Mouse (Mus musculus) spleen, adult 18-20 months (tissue): ENCODE data around the gene Ak7.

ENCODE experiments used
- DNase-seq, 2 experiments: peaks; one replicate each; pipeline ENCODE4 v3.0.0; 2022; ENCODE audit warnings: mixed read lengths in 2 of 2

Gene Ak7

GRCm38 (mm10) chr12:105705799-105706487 lies at the start of gene Ak7:
Gene Ak7, plus strand, starts transcription at chr12:105705976.
- DNase-seq = peak; percentile 35 to 42

GRCm38 (mm10) chr12:105676274-105676673 lies 29.5 kb upstream of the Ak7 start:
- no peak for DNase-seq

GRCm38 (mm10) chr12:105678211-105678610 lies 27.6 kb upstream of the Ak7 start:
- DNase-seq = no peak

- no peak for DNase-seq
These were observed 27.0 kb upstream of the Ak7 start for GRCm38 (mm10) chr12:105678762-105679161.

GRCm38 (mm10) chr12:105683933-105684901 lies 21.6 kb upstream of the Ak7 start, which contains the start of gene Gskip:
Gene Gskip, plus strand, starts transcription at chr12:105684829.
- DNase-seq = peak; percentile 24 to 45

- peak; percentile 89 to 92 for DNase-seq
These were observed 20.6 kb upstream of the Ak7 start, which contains the start of gene Atg2b for GRCm38 (mm10) chr12:105685001-105685691. Gene Atg2b, minus strand, starts transcription at chr12:105685211.

- DNase-seq = no peak
These were observed 19.0 kb upstream of the Ak7 start for GRCm38 (mm10) chr12:105686791-105687190.

- no peak for DNase-seq
These were observed 18.4 kb upstream of the Ak7 start for GRCm38 (mm10) chr12:105687416-105687815.

- no peak for DNase-seq
These were observed 17.2 kb upstream of the Ak7 start for GRCm38 (mm10) chr12:105688546-105688945.

- DNase-seq = no peak
These were observed 16.3 kb upstream of the Ak7 start for GRCm38 (mm10) chr12:105689435-105689834.

- DNase-seq = no peak
These were observed 11.8 kb upstream of the Ak7 start for GRCm38 (mm10) chr12:105694021-105694420.

GRCm38 (mm10) chr12:105695848-105696247 lies 9.9 kb upstream of the Ak7 start:
- no peak for DNase-seq

GRCm38 (mm10) chr12:105697104-105697780 lies 8.5 kb upstream of the Ak7 start:
- no peak for DNase-seq

GRCm38 (mm10) chr12:105700433-105700832 lies 5.3 kb upstream of the Ak7 start:
- DNase-seq = no peak

GRCm38 (mm10) chr12:105718616-105719015 lies 12.8 kb downstream of the Ak7 start:
- peak in 1 of 2 experiments; percentile 12 for DNase-seq

- DNase-seq = no peak
These were observed 14.4 kb downstream of the Ak7 start for GRCm38 (mm10) chr12:105720196-105720595.

GRCm38 (mm10) chr12:105721452-105722132 lies 15.8 kb downstream of the Ak7 start:
- no peak for DNase-seq

GRCm38 (mm10) chr12:105722657-105723056 lies 16.9 kb downstream of the Ak7 start:
- no peak for DNase-seq

GRCm38 (mm10) chr12:105724616-105725015 lies 18.8 kb downstream of the Ak7 start:
- DNase-seq = no peak

- DNase-seq = no peak
These were observed 20.0 kb downstream of the Ak7 start for GRCm38 (mm10) chr12:105725736-105726135.

GRCm38 (mm10) chr12:105727268-105727667 lies 21.5 kb downstream of the Ak7 start:
- DNase-seq = no peak

GRCm38 (mm10) chr12:105727964-105728363 lies 22.2 kb downstream of the Ak7 start:
- no peak for DNase-seq
